Mouse (Mus musculus) thymus, adult 2 months (tissue): Measurements from ENCODE around the gene Arpc4.

ENCODE experiments used
- CTCF ChIP-seq: fragments of 200-500 bp; IDR thresholded peaks from 2 replicates; pipeline ENCODE4 v1.5.1; 2012; ENCODE audit warnings: mild to moderate bottlenecking, control low read depth, low read length, moderate library complexity, borderline replicate concordance; ENCODE audit not compliant: control insufficient read depth, poor library complexity, insufficient read depth; ENCODE audit errors: extremely low read depth
- POLR2A ChIP-seq: fragments of 200-500 bp; IDR thresholded peaks from 2 replicates; pipeline ENCODE4 v1.6.1; 2012; ENCODE audit warnings: mild to moderate bottlenecking, low read length, control low read depth, moderate library complexity; ENCODE audit not compliant: control insufficient read depth, poor library complexity, insufficient read depth; ENCODE audit errors: extremely low read depth

- no peak for TF ChIP-seq POLR2A
- TF ChIP-seq CTCF = no peak
Measured at GRCm38 (mm10) chr6:113368124-113368523, 9.8 kb upstream of the Arpc4 start.
